Mouse (Mus musculus): ENCODE data around the gene Fmnl2.

GRCm38 (mm10) chr2:52900780-52901179 lies 43.1 kb downstream of the Fmnl2 start:
- TF ChIP-seq GATA1 (IDR thresholded peaks at IDR 0.05; ENCODE audit: low read length) (no peak), TAL1 (IDR thresholded peaks at IDR 0.05; ENCODE audit: low read length) (no peak)
